Mouse (Mus musculus): ENCODE measurements at regions not wholly inside any gene's neighbourhood (a gene's known extent, or its start where the extent isn't known, plus 50 kb on each side); places are given as distances from the start of the nearest gene placed in this dataset.

DNA sequence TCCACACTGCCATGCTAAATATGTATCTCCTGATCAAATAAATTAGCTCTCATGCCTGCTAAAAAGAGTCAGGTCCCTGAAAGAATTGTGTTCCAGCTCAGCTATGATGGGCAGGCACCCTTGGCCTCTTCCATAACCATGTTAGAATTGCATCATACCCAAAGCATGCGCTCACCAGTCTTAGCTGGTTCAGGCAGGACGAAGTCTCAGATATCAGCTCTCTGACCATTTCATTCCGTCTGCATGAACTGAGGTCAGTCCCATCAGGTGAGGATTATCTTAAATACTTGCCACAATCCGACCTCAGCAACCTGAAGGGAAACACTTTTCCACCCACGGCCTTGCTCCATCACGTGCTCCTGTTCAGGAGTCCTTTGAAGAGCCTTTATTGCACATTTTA, 101.3 kb upstream of the Rreb1 start:
- TF ChIP-seq CTCF (IDR thresholded peaks at IDR 0.05; ENCODE audit: insufficient read depth, low read depth, low read length) (no peak), POLR2A (IDR thresholded peaks at IDR 0.05; ENCODE audit: insufficient read depth, low read depth, low read length) (no peak)

Measured in olfactory bulb, adult 2 months (tissue).